8 mouse cellular contexts compared by ENCODE assay signal in genomic region chr4:135434395-135434789, GRCm38 (mm10). TPM values are rescaled to one million over a fixed set of nuclear protein-coding genes. Genes with fewer than 3 reads are reported as not detected.
DNase-seq lines count a peak whose midpoint lies in the region; ATAC-seq and TF ChIP-seq lines count a peak whose summit lies in the region.

No protein-coding gene starts in this region.

- no peak for TF ChIP-seq POLR2A in heart, adult 2 months (IDR thresholded peaks at IDR 0.05; ENCODE audit: insufficient read depth, low read depth, low read length)
- no peak for TF ChIP-seq POLR2A in CH12.LX (IDR thresholded peaks at IDR 0.05; ENCODE audit: low read depth, low read length)

- TF ChIP-seq CTCF in heart, adult 2 months (IDR thresholded peaks at IDR 0.05) = no peak
- no peak for TF ChIP-seq CTCF in CH12.LX (conservative IDR thresholded peaks at IDR 0.05 in 1 of 2, IDR thresholded peaks at IDR 0.05 in 1 of 2; ENCODE audit: low read depth in 2 of 2, low read length in 2 of 2)
- no peak for TF ChIP-seq CTCF in liver, embryonic 14.5 days (IDR thresholded peaks at IDR 0.05; ENCODE audit: low read depth)

- no peak for TF ChIP-seq EP300 in heart, adult 2 months (IDR thresholded peaks at IDR 0.05; ENCODE audit: insufficient read depth, low read depth, low read length)
- no peak for TF ChIP-seq EP300 in CH12.LX (IDR thresholded peaks at IDR 0.05; ENCODE audit: low read length)
- TF ChIP-seq EP300 in liver, embryonic 14.5 days (IDR thresholded peaks at IDR 0.05; ENCODE audit: low read depth) = no peak

- in situ Hi-C loops in CH12.LX (cut with MboI; ENCODE audit: low pct_ligation_motif_present, low pct_unique_long_range_greater_than_20kb, low sequenced_read_pairs) = no loop called here

- H3K4me1 ChIP-seq in heart, adult 2 months (ENCODE audit: control insufficient read depth, insufficient read depth, low read length) = peaks cover 3% of the 10 kb centered on the region; the same call in 1 of the 2 replicates
- H3K4me1 ChIP-seq in CH12.LX (ENCODE audit: control insufficient read depth in 1 of 2, insufficient read depth in 2 of 2) = peaks cover 0 to 35% of the 10 kb centered on the region in 2 experiments; a peak in 2 of 4 replicates
- H3K4me1 ChIP-seq in forebrain, embryonic 11.5 days (replicated peaks; ENCODE audit: control insufficient read depth, insufficient read depth, low read length) = peaks cover 2% of the 10 kb centered on the region; the same call in 1 of the 2 replicates
- H3K4me1 ChIP-seq in liver, embryonic 14.5 days (replicated peaks; ENCODE audit: control insufficient read depth in 2 of 2, insufficient read depth in 2 of 2, low read length in 1 of 2) = peaks cover 11 to 25% of the 10 kb centered on the region in 2 experiments

- intact Hi-C loops in heart, adult 2 months (cut with DNase I) = no loop called here

- H3K4me2 ChIP-seq in CH12.LX (ENCODE audit: insufficient read depth, low read depth, poor library complexity, severe bottlenecking) = peak overlapping the region; percentile 58
- H3K4me2 ChIP-seq in forebrain, embryonic 11.5 days (ENCODE audit: low read depth, low read length, severe bottlenecking) = peak overlapping the region; percentile 94
- peak overlapping the region; percentile 90 for H3K4me2 ChIP-seq in liver, embryonic 14.5 days (ENCODE audit: low read depth)

- 28% methylated on average over 11 of the region's 11 CpGs for WGBS in heart, adult 2 months
- WGBS in forebrain, embryonic 11.5 days = 31% methylated on average over 11 of the region's 11 CpGs
- WGBS in liver, embryonic 14.5 days (ENCODE audit: insufficient replicate concordance) = 35% methylated on average over 11 of the region's 11 CpGs

- H3K9ac ChIP-seq in heart, adult 2 months (ENCODE audit: low read depth, low read length) = peak overlapping the region; percentile 89
- H3K9ac ChIP-seq in CH12.LX (ENCODE audit: insufficient read depth, low read depth) = peak overlapping the region; percentile 53
- H3K9ac ChIP-seq in forebrain, embryonic 11.5 days (ENCODE audit: low read length) = peak overlapping the region; percentile 80; the same call in 1 of the 2 replicates
- H3K9ac ChIP-seq in liver, embryonic 14.5 days (replicated peaks) = peak overlapping the region; percentile 76

- H3K79me2 ChIP-seq in heart, adult 2 months (replicated peaks; ENCODE audit: control insufficient read depth, insufficient read depth, low read length) = no peaks in the 10 kb centered on the region
- H3K79me2 ChIP-seq in CH12.LX (replicated peaks; ENCODE audit: control insufficient read depth, extremely low read depth, insufficient read depth, poor library complexity, severe bottlenecking) = no peaks in the 10 kb centered on the region

- H3K27me3 ChIP-seq in heart, adult 2 months (ENCODE audit: control insufficient read depth, insufficient read depth, low read length) = no peaks in the 10 kb centered on the region
- peaks cover 3% of the 10 kb centered on the region for H3K27me3 ChIP-seq in CH12.LX (replicated peaks)
- no peaks in the 10 kb centered on the region for H3K27me3 ChIP-seq in forebrain, embryonic 11.5 days (ENCODE audit: control insufficient read depth, insufficient read depth, low read length)
- H3K27me3 ChIP-seq in liver, embryonic 14.5 days (ENCODE audit: control insufficient read depth, insufficient read depth, low read length) = no peaks in the 10 kb centered on the region

- TF ChIP-seq RAD21 in CH12.LX (IDR thresholded peaks at IDR 0.05; ENCODE audit: low read depth, low read length) = no peak

- ATAC-seq in forebrain, embryonic 11.5 days (replicated peaks; ENCODE audit: low FRiP score) = peak; percentile 19; the same call in 1 of the 2 replicates
- ATAC-seq in liver, embryonic 14.5 days (ENCODE audit: insufficient read depth) = no peak

- peak overlapping the region; percentile 95 for H3K4me3 ChIP-seq in heart, adult 2 months
- peak overlapping the region; percentile 53 to 57 (median 54) for H3K4me3 ChIP-seq in CH12.LX (replicated peaks in 1 of 3; ENCODE audit: low read depth in 2 of 3, low read length in 2 of 3, poor library complexity in 1 of 3)
- H3K4me3 ChIP-seq in forebrain, embryonic 11.5 days (ENCODE audit: low read depth, low read length) = peak overlapping the region; percentile 66
- peak overlapping the region; percentile 54 to 81 for H3K4me3 ChIP-seq in liver, embryonic 14.5 days (ENCODE audit: insufficient read depth in 1 of 2, low read depth in 2 of 2, low read length in 2 of 2)

- no peaks in the 10 kb centered on the region for H3K36me3 ChIP-seq in heart, adult 2 months (ENCODE audit: control insufficient read depth, insufficient read depth, low read length)
- H3K36me3 ChIP-seq in CH12.LX (replicated peaks in 1 of 2; ENCODE audit: control insufficient read depth in 1 of 2, insufficient read depth in 1 of 2, low read length in 1 of 2) = no peaks in the 10 kb centered on the region
- H3K36me3 ChIP-seq in forebrain, embryonic 11.5 days (ENCODE audit: control insufficient read depth, insufficient read depth, low read length) = no peaks in the 10 kb centered on the region
- no peaks in the 10 kb centered on the region for H3K36me3 ChIP-seq in liver, embryonic 14.5 days (replicated peaks; ENCODE audit: control insufficient read depth, insufficient read depth, low read depth)

- dilution Hi-C loops in CH12.LX (cut with MboI; ENCODE audit: extremely low pct_ligation_motif_present, extremely low pct_unique_long_range_greater_than_20kb, low sequenced_read_pairs) = no loop called here

- DNase-seq in heart, adult 2 months = no peak
- DNase-seq in heart, adult 9 months (ENCODE audit: low spot score in 2 of 2) = no peak
- no peak for DNase-seq in CH12.LX (ENCODE audit: extremely low read depth)
- DNase-seq in forebrain, embryonic 11.5 days (ENCODE audit: low spot score) = no peak
- DNase-seq in liver, embryonic 14.5 days (ENCODE audit: low read depth in 3 of 3, low spot score in 3 of 3) = no peak
- no peak for DNase-seq in spleen, adult 18-20 months
- DNase-seq in layer of hippocampus, adult 18-20 months (ENCODE audit: low spot score in 2 of 2) = no peak
- DNase-seq in right cerebral cortex, postnatal 4 days = no peak

- no peaks in the 10 kb centered on the region for H3K9me3 ChIP-seq in CH12.LX (replicated peaks; ENCODE audit: low read length)
- H3K9me3 ChIP-seq in forebrain, embryonic 11.5 days (ENCODE audit: control insufficient read depth, low read length) = no peaks in the 10 kb centered on the region
- H3K9me3 ChIP-seq in liver, embryonic 14.5 days (ENCODE audit: control insufficient read depth, low read length) = no peaks in the 10 kb centered on the region

- peak overlapping the region; percentile 79 for H3K27ac ChIP-seq in heart, adult 2 months
- no peak overlapping the region for H3K27ac ChIP-seq in CH12.LX (ENCODE audit: insufficient read depth, low read depth)
- H3K27ac ChIP-seq in forebrain, embryonic 11.5 days (ENCODE audit: low read depth, low read length) = no peak overlapping the region
- H3K27ac ChIP-seq in liver, embryonic 14.5 days = peak overlapping the region; percentile 89

TF ChIP-seq in CH12.LX, 34 proteins besides CTCF, POLR2A, EP300 and RAD21:
- TF ChIP-seq KAT2A (IDR thresholded peaks at IDR 0.05; ENCODE audit: insufficient replicate concordance, low read length) (no peak), MYC (IDR thresholded peaks at IDR 0.05; ENCODE audit: low read depth, low read length) (no peak), RCOR1 (conservative IDR thresholded peaks at IDR 0.05; ENCODE audit: low read depth, low read length) (no peak), SIN3A (IDR thresholded peaks at IDR 0.05; ENCODE audit: low read length) (no peak), BHLHE40 (IDR thresholded peaks at IDR 0.05; ENCODE audit: low read depth, low read length) (no peak), ZNF384 (IDR thresholded peaks at IDR 0.05; ENCODE audit: low read depth, low read length) (no peak), IRF4 (IDR thresholded peaks at IDR 0.05; ENCODE audit: low read depth, low read length) (no peak), CHD2 (IDR thresholded peaks at IDR 0.05; ENCODE audit: low read length) (no peak), SMC3 (IDR thresholded peaks at IDR 0.05; ENCODE audit: low read depth, low read length) (no peak), HCFC1 (IDR thresholded peaks at IDR 0.05; ENCODE audit: low read depth, low read length) (no peak)
TF ChIP-seq in CH12.LX: peak in this region for 0.

RNA-seq across cellular contexts. Expression of gene Rcan3, which starts 0.7 kb away (rescaled TPM):
- 10 to 100 TPM in 1 of 2 experiments, 1 to 10 TPM in 1; 8.5 to 11.3 TPM for total RNA-seq in heart, adult 2 months (2021)
- polyA plus RNA-seq in heart, adult 2 months (2012; rRNA removed) = 6.8 and 12.1 TPM in 2 replicates
- total RNA-seq in CH12.LX (2012; rRNA removed) (4.2 and 4.9 TPM in 2 replicates), CH12.LX (2014; rRNA removed) (2.0 and 3.0 TPM in 2 replicates)
- polyA plus RNA-seq in CH12.LX (2012; ENCODE audit: insufficient read length, low read depth) = 2.3 and 2.5 TPM in 2 replicates
- polyA plus RNA-seq in forebrain, embryonic 11.5 days (2014; fragmentation: Nextera tagmentation; extraction: Ambion mirVana) = 12.7 and 14.1 TPM in 2 replicates
- 1.7 and 2.2 TPM in 2 replicates for polyA plus RNA-seq in liver, embryonic 14.5 days (2012; rRNA removed)
- 2.8 and 3.1 TPM in 2 replicates for polyA plus RNA-seq in liver, embryonic 14.5 days (2014; fragmentation: Nextera tagmentation; extraction: Ambion mirVana)
- 10 to 100 TPM; 24.1 to 25.9 TPM for total RNA-seq in layer of hippocampus, adult 18-20 months (2021)

RNA-seq across cellular contexts. Expression of gene Ncmap, which starts 36.4 kb away (rescaled TPM):
- under 1 TPM in 1 of 2 experiments, not detected in 1; 0.21 TPM for total RNA-seq in heart, adult 2 months (2021)
- polyA plus RNA-seq in heart, adult 2 months (2012; rRNA removed) = 0.62 TPM in 1 of 2 replicates, not detected in the other
- not detected in 2 replicates for total RNA-seq in CH12.LX (2012; rRNA removed)
- total RNA-seq in CH12.LX (2014; rRNA removed) = not detected in 2 replicates
- not detected in 2 replicates for polyA plus RNA-seq in CH12.LX (2012; ENCODE audit: insufficient read length, low read depth)
- polyA plus RNA-seq in forebrain, embryonic 11.5 days (2014; fragmentation: Nextera tagmentation; extraction: Ambion mirVana) = 0.20 and 0.43 TPM in 2 replicates
- 0.04 and 0.08 TPM in 2 replicates for polyA plus RNA-seq in liver, embryonic 14.5 days (2012; rRNA removed)
- polyA plus RNA-seq in liver, embryonic 14.5 days (2014; fragmentation: Nextera tagmentation; extraction: Ambion mirVana) = 0.06 TPM in 1 of 2 replicates, not detected in the other
- under 1 TPM; 0.23 to 0.37 TPM for total RNA-seq in layer of hippocampus, adult 18-20 months (2021)

Comparison
In these comparisons a context has a peak if more than half of its experiments do, and no peak if none do; other contexts are left out.
1. H3K27ac ChIP-seq: peak in heart, adult 2 months (single experiment) and liver, embryonic 14.5 days (single experiment); none in CH12.LX (single experiment) and forebrain, embryonic 11.5 days (single experiment).
2. Peak in every context shown above with its lines, with median percentiles within 50 percentile points of each other: H3K4me3 ChIP-seq, H3K9ac ChIP-seq and H3K4me2 ChIP-seq.